Mouse (Mus musculus) right cerebral cortex, postnatal 4 days (tissue): ENCODE data around the gene Klk12.

Experiments used
- DNase-seq: peaks from one replicate; pipeline ENCODE4 v3.0.0-alpha.2; 2022

The Klk12 gene

GRCm38 (mm10) chr7:43797333-43797769, 28.7 kb downstream of the Klk12 start, which contains the start of gene Klk8:
TSS of gene Klk8 (plus strand) at chr7:43797577.
- DNase-seq: peak; percentile 43

- no peak for DNase-seq
These were observed 29.3 kb downstream of the Klk12 start for GRCm38 (mm10) chr7:43797844-43798462.

- no peak for DNase-seq
These were observed 31.2 kb downstream of the Klk12 start for GRCm38 (mm10) chr7:43799876-43800275.

- no peak for DNase-seq
These were observed 42.3 kb downstream of the Klk12 start, which contains the start of gene Klk7 for GRCm38 (mm10) chr7:43810994-43811393. TSS of gene Klk7 (plus strand) at chr7:43811294.

GRCm38 (mm10) chr7:43815211-43815610, 46.5 kb downstream of the Klk12 start:
- no peak for DNase-seq

GRCm38 (mm10) chr7:43816746-43817145, 48.0 kb downstream of the Klk12 start:
- no peak for DNase-seq

GRCm38 (mm10) chr7:43821581-43821980, 52.9 kb downstream of the Klk12 start:
- DNase-seq: no peak
